Mouse (Mus musculus) frontal cortex, postnatal 25 days (tissue): ENCODE results near the gene Mgrn1.
A peak's percentile ranks its signal among the peaks of the same experiment; 100 is the strongest.

Experiments used
- DNase-seq, 2 experiments: peaks; one replicate each; pipeline ENCODE4 v3.0.0; 2022; ENCODE audit warnings: low spot score in 2 of 2

Mgrn1 gene

GRCm38 (mm10) chr16:4878192-4878885 lies 7.7 kb upstream of the Mgrn1 start:
- DNase-seq = no peak

GRCm38 (mm10) chr16:4879101-4879707 lies 6.8 kb upstream of the Mgrn1 start:
- DNase-seq = peak in 1 of 2 experiments; percentile 46

DNA sequence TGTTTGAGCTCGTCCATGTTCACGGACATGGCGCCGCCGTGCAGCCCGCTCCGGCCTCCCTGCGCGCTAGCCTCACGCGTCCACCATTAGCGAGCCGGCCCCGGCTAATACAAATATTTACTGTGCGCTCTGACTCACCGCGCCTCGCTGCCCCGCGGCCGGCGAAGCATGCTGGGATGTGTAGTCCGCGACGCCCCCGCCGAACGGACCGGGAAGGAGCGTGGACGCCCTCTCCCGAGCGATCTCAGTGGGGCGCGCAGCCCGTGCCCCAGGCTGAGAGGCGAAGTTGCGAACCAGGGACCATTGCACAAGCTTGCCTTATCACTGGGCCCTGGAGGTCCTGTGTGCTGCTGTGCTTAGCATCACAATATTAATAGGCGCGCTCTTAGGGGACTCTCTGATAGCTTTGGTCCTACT lies 6.3 kb upstream of the Mgrn1 start:
- DNase-seq = peak; percentile 79 to 81

DNA sequence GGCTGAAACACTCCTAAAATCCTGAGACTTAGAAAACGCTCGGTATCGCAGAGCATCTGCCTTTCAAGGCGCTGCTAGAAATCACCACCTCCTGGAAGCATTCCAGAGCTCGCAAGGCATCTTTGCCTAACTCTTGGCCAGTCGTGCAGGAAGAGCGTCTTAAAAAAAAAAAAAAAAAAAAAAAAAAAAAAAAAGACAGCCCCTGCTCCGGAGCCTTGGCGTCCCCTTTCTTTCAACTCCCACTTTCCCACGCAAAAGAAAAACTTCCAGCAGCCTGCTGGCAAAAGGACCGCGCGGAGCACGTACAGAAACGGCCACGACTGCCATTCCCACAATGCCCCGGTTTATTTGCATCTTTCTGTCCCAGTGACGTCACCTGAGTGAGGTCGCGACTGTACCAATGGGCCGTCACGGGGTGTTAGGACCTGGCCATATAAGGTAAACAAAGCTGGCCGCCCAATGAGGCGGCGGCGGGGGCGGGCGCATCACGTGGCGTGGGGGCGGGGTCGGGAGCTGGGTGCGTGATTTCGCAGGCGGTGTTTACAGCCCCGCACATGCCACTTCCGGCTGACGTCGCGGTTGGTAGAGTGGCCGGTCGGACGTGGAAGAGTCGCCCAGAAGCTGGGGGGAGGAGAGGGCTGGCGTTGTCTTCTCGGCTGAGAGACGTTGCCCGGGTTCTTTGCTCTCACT lies 5.8 kb upstream of the Mgrn1 start, which contains the start of gene Ubald1:
Gene Ubald1, minus strand, starts transcription at position 180 of the 690 bp plus-strand sequence.
- DNase-seq = peak; percentile 93 to 96

DNA sequence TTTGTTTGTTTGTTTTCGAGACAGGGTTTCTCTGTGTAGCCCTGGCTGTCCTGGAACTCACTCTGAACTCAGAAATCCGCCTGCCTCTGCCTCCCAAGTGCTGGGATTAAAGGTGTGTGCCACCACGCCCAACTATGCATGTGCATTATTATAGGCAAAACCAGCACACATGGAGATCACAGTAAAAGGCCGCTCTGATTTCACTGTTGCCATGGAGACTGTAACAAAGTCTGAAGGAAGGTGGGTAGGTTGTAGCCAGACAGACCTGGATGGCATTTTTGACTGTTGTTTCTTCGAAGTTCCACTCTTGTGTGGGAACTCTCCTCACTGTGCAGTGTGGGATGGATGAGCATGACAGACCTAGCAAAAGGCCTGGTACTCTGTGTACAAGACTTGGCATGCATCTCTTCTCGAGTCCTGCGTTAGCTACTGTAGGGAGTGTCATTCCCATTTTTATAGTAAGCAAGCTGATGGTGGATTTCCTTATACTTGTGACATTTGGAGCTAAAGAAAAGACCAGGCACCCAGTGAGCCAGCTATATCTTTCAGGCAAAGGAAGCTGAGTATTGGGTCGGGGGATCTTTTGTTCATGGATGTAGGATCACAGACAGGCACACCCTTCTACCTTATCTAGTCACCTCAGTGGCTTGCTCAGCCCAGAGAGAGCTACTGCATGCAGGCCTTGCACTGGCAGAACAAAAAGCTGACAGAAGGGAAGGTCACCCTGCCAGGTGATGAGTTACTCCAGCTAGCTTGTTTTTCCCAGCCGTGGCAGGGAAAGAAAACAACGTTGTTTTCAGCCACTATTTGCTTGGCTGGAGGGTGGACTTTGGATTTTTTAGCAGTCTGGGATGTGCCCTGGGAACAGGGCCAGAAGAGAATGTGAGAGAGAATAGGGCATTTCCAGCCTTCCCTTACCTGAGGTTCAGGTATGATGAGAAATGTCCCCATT lies 4.4 kb upstream of the Mgrn1 start:
- no peak for DNase-seq

DNA sequence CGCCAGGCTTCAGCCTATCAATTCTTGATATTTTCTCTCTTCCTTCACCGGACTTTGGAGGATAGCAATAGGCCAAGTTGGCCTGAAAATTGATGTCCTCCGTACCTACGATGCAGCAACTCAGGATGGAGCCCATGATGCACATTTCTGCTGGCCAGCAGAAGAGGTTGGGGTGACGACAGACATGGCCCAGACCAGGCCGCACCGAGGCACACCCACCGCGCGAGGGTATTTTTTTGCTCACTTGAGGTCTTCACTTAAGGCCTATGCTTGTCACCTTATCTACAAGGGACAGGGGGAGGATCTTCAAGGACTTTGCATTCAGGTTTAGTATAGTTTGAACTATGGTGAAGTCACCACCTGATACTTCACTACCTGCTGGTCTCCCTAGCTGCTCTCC lies 1.1 kb upstream of the Mgrn1 start:
- DNase-seq = no peak

- no peak for DNase-seq
These were observed 606 bp downstream of the Mgrn1 start for GRCm38 (mm10) chr16:4886690-4887020.

GRCm38 (mm10) chr16:4890201-4890709 lies 4.2 kb downstream of the Mgrn1 start:
- no peak for DNase-seq

GRCm38 (mm10) chr16:4892171-4892570 lies 6.1 kb downstream of the Mgrn1 start:
- DNase-seq = no peak

- DNase-seq = no peak
These were observed 8.3 kb downstream of the Mgrn1 start for GRCm38 (mm10) chr16:4894201-4894908.

GRCm38 (mm10) chr16:4896249-4897027 lies 10.4 kb downstream of the Mgrn1 start:
- DNase-seq = no peak

- DNase-seq = no peak
These were observed 11.2 kb downstream of the Mgrn1 start for GRCm38 (mm10) chr16:4897146-4897730.

DNA sequence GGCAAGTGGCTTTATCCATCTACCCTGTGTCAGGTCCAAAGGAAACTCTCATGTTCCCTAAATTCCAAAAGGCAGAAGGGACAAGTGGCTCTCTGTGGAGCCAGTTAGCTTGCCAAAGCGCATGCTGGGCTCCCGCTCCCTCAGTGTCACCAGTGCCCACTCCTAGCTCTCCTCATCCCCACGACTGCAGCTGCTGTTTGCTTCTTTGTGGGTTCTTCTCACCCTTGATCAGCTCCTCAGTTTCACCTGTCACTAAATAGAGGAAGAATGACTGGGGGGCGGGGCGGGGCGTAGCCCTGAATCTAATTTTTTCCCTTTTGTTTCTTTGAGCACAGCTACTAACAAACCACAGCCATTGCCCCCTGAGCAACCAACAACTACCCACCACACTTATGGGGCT lies 12.8 kb downstream of the Mgrn1 start:
- no peak for DNase-seq

DNA sequence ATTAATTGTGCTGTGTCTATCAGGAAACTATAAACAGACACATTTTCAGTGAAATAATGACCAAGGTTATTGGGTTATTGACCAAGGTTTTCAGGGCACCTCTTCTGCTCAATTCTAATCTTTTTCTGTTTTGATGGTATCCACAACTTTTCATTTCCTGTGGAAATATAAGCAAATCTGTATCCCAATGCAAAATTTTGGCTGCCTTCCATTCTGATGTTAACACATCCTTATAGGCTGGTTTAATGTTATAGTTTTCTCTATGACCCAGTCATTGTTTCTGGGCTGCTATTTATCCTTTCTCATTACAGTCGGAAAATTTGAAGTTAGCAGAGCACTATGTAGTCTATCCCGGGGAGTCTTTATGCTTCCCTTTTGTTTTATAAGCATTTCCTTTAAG lies 13.7 kb downstream of the Mgrn1 start:
- DNase-seq = no peak

GRCm38 (mm10) chr16:4901167-4901566 lies 15.1 kb downstream of the Mgrn1 start:
- DNase-seq = no peak

- no peak for DNase-seq
These were observed 16.3 kb downstream of the Mgrn1 start for GRCm38 (mm10) chr16:4902390-4902789.

- no peak for DNase-seq
These were observed 17.5 kb downstream of the Mgrn1 start for GRCm38 (mm10) chr16:4903491-4904102.

DNA sequence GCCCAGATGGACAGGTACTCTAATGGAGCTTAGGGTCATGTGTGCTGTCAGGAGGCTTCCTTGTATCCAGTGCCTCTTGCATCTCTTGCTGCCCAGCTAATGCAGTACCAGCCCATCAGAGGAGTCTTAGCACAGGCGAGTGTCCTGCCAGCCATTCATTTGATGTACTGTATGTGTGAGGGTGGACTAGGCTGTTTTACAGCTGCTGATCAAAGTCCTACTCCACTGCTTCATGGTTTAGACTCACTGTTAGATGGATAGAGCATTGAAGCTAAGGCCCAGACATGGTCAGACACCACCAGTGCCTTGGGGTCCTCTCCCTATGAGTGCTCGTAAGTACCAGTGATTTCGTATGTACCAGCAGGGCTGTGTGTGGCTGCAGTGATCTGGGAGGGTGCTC lies 18.8 kb downstream of the Mgrn1 start:
- no peak for DNase-seq

DNA sequence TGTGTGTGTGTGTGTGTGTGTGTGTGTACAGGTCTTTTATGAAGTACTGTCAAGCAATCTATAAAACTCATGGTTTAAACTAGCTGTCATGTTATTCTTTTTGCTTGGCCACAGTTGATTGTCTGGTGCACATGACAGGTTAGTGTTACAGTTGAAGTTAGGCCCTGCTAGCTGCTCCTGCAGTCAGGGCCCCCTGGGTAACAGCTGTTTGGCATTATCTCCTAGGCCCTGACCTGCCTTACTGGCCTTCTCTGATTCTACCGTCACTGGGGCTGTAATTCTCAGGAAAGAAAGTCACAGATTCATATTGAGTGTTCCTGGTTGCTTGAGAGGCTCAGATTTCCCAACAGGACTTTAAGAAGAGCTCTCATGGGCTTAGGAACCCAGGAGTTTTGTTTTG lies 19.5 kb downstream of the Mgrn1 start:
- DNase-seq = no peak
